Mouse (Mus musculus): ENCODE measurements around the gene Fgfr2.

DNA sequence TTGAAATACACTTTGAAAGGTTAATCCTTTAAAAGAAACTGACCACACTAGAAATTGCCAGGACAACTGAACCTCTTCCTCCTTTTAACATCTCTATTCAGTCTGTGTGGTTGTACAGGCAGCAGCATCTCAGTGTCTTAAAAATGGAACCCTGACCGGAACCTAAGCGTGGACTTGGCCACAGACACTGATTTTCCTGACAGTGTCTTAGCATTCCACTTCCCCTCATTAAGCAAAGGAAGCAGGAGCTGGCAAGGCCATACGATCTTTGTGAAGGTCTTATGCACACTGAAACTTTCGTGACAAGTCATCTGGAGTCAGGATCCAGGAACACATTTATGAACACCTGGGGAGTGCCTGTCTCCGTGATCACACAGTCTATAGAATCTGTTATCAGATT is 339.0 kb downstream of the Fgfr2 start:
- TF ChIP-seq CTCF (IDR thresholded peaks at IDR 0.05; ENCODE audit: insufficient read depth, low read length) (no peak), POLR2A (IDR thresholded peaks at IDR 0.05; ENCODE audit: borderline replicate concordance, extremely low read depth, low read depth, low read length) (no peak)
